Mouse (Mus musculus): ENCODE measurements around the gene Pax8. TPM values are rescaled to one million over a fixed set of nuclear protein-coding genes. Genes with fewer than 3 reads are reported as not detected.
A peak's percentile ranks its signal among the peaks of the same experiment; 100 is the strongest.

The Pax8 gene
- total and polyA plus RNA-seq, 2 experiments from 2014 or later: 0.18 TPM; not detected in 1

- peak; percentile 82 for ATAC-seq
- Histone ChIP-seq H3K27me3 (ENCODE audit: insufficient read depth, low read length) (no peaks in the 10 kb centered on the region), H3K9me3 (ENCODE audit: low read length) (no peaks in the 10 kb centered on the region), H3K4me1 (ENCODE audit: insufficient read depth) (no peaks in the 10 kb centered on the region), H3K4me3 (ENCODE audit: low read depth, low read length) (no peak overlapping the region), H3K36me3 (ENCODE audit: insufficient read depth) (no peaks in the 10 kb centered on the region), H3K9ac (no peak overlapping the region), H3K4me2 (ENCODE audit: low read depth) (no peak overlapping the region), H3K27ac (ENCODE audit: low read depth, low read length) (no peak overlapping the region)
- WGBS: 5% methylated on average over 9 of the region's 9 CpGs
- peak; percentile 13 for DNase-seq
- no peak for TF ChIP-seq CTCF (IDR thresholded peaks at IDR 0.05; ENCODE audit: low read depth)
Measured at GRCm38 (mm10) chr2:24416668-24417067, 58.7 kb downstream of the Pax8 start.

GRCm38 (mm10) chr2:24413677-24414076 is 61.7 kb downstream of the Pax8 start:
- no peaks in the 10 kb centered on the region for H3K36me3 ChIP-seq (ENCODE audit: insufficient read depth)
- no peaks in the 10 kb centered on the region for H3K4me1 ChIP-seq (ENCODE audit: insufficient read depth)
- WGBS: 73% methylated on average over 4 of the region's 4 CpGs
- no peaks in the 10 kb centered on the region for H3K9me3 ChIP-seq (ENCODE audit: low read length)
- DNase-seq (no peak), ATAC-seq (no peak)
- no peak overlapping the region for H3K4me3 ChIP-seq (ENCODE audit: low read depth, low read length)
- H3K9ac ChIP-seq: no peak overlapping the region
- H3K27ac ChIP-seq (ENCODE audit: low read depth, low read length): no peak overlapping the region
- TF ChIP-seq CTCF (IDR thresholded peaks at IDR 0.05; ENCODE audit: low read depth): no peak
- H3K27me3 ChIP-seq (ENCODE audit: insufficient read depth, low read length): no peaks in the 10 kb centered on the region
- H3K4me2 ChIP-seq (ENCODE audit: low read depth): no peak overlapping the region

- WGBS: 69% methylated on average over 3 of the region's 3 CpGs
- DNase-seq: no peak
- no peak overlapping the region for H3K4me2 ChIP-seq (ENCODE audit: low read depth)
- no peak overlapping the region for H3K4me3 ChIP-seq (ENCODE audit: low read depth, low read length)
- no peaks in the 10 kb centered on the region for H3K27me3 ChIP-seq (ENCODE audit: insufficient read depth, low read length)
- H3K36me3 ChIP-seq (ENCODE audit: insufficient read depth): no peaks in the 10 kb centered on the region
- H3K9me3 ChIP-seq (ENCODE audit: low read length): no peaks in the 10 kb centered on the region
- ATAC-seq: no peak
- H3K27ac ChIP-seq (ENCODE audit: low read depth, low read length): no peak overlapping the region
- H3K9ac ChIP-seq: no peak overlapping the region
- no peak for TF ChIP-seq CTCF (IDR thresholded peaks at IDR 0.05; ENCODE audit: low read depth)
- H3K4me1 ChIP-seq (ENCODE audit: insufficient read depth): no peaks in the 10 kb centered on the region
Measured at GRCm38 (mm10) chr2:24413172-24413571, 62.2 kb downstream of the Pax8 start.

GRCm38 (mm10) chr2:24409166-24409565 is 66.2 kb downstream of the Pax8 start:
- Histone ChIP-seq H3K36me3 (ENCODE audit: insufficient read depth) (no peaks in the 10 kb centered on the region), H3K27ac (ENCODE audit: low read depth, low read length) (no peak overlapping the region)
- TF ChIP-seq CTCF (IDR thresholded peaks at IDR 0.05; ENCODE audit: low read depth): peak; percentile 95

GRCm38 (mm10) chr2:24407701-24408485 is 67.5 kb downstream of the Pax8 start:
- TF ChIP-seq CTCF (IDR thresholded peaks at IDR 0.05; ENCODE audit: low read depth): no peak
- H3K9ac ChIP-seq: no peak overlapping the region
- peak; percentile 13 for DNase-seq
- no peak overlapping the region for H3K27ac ChIP-seq (ENCODE audit: low read depth, low read length)
- no peaks in the 10 kb centered on the region for H3K36me3 ChIP-seq (ENCODE audit: insufficient read depth)
- no peaks in the 10 kb centered on the region for H3K27me3 ChIP-seq (ENCODE audit: insufficient read depth, low read length)
- 6% methylated on average over 4 of the region's 4 CpGs for WGBS
- H3K4me2 ChIP-seq (ENCODE audit: low read depth): no peak overlapping the region
- H3K9me3 ChIP-seq (ENCODE audit: low read length): no peaks in the 10 kb centered on the region
- no peaks in the 10 kb centered on the region for H3K4me1 ChIP-seq (ENCODE audit: insufficient read depth)
- peak; percentile 38 for ATAC-seq
- no peak overlapping the region for H3K4me3 ChIP-seq (ENCODE audit: low read depth, low read length)

More at GRCm38 (mm10) chr2:24409166-24409565, 66.2 kb downstream of the Pax8 start:
- no peak overlapping the region for H3K4me3 ChIP-seq (ENCODE audit: low read depth, low read length)
- no peak overlapping the region for H3K9ac ChIP-seq
- H3K27me3 ChIP-seq (ENCODE audit: insufficient read depth, low read length): no peaks in the 10 kb centered on the region
- ATAC-seq (peak; percentile 63), DNase-seq (peak; percentile 72)
- H3K4me2 ChIP-seq (ENCODE audit: low read depth): no peak overlapping the region
- H3K4me1 ChIP-seq (ENCODE audit: insufficient read depth): no peaks in the 10 kb centered on the region
- H3K9me3 ChIP-seq (ENCODE audit: low read length): no peaks in the 10 kb centered on the region
- WGBS: 6% methylated on average over 2 of the region's 2 CpGs

- ATAC-seq (peak; percentile 76), DNase-seq (peak; percentile 70)
- no peaks in the 10 kb centered on the region for H3K4me1 ChIP-seq (ENCODE audit: insufficient read depth)
- peak overlapping the region; percentile 47 for H3K4me2 ChIP-seq (ENCODE audit: low read depth)
- H3K4me3 ChIP-seq (ENCODE audit: low read depth, low read length): peak overlapping the region; percentile 25
- 0 out of 2 replicates have a peak overlapping the region, but pooled peaks have one; percentile 33 for H3K9ac ChIP-seq
- no peaks in the 10 kb centered on the region for H3K27me3 ChIP-seq (ENCODE audit: insufficient read depth, low read length)
- no peaks in the 10 kb centered on the region for H3K9me3 ChIP-seq (ENCODE audit: low read length)
- TF ChIP-seq CTCF (IDR thresholded peaks at IDR 0.05; ENCODE audit: low read depth): peak; percentile 79
- H3K36me3 ChIP-seq (ENCODE audit: insufficient read depth): no peaks in the 10 kb centered on the region
- WGBS: 12% methylated on average over 23 of the region's 23 CpGs
- H3K27ac ChIP-seq (ENCODE audit: low read depth, low read length): no peak overlapping the region
Measured at GRCm38 (mm10) chr2:24405345-24406012, 69.9 kb downstream of the Pax8 start.

GRCm38 (mm10) chr2:24400711-24401110 is 74.7 kb downstream of the Pax8 start:
- no peak overlapping the region for H3K4me3 ChIP-seq (ENCODE audit: low read depth, low read length)
- H3K27me3 ChIP-seq (ENCODE audit: insufficient read depth, low read length): no peaks in the 10 kb centered on the region
- TF ChIP-seq CTCF (IDR thresholded peaks at IDR 0.05; ENCODE audit: low read depth): no peak
- H3K9ac ChIP-seq: no peak overlapping the region
- no peak for DNase-seq
- H3K36me3 ChIP-seq (ENCODE audit: insufficient read depth): no peaks in the 10 kb centered on the region
- H3K4me1 ChIP-seq (ENCODE audit: insufficient read depth): no peaks in the 10 kb centered on the region
- 91% methylated on average over 3 of the region's 3 CpGs for WGBS
- no peak for ATAC-seq
- H3K4me2 ChIP-seq (ENCODE audit: low read depth): no peak overlapping the region
- no peak overlapping the region for H3K27ac ChIP-seq (ENCODE audit: low read depth, low read length)
- no peaks in the 10 kb centered on the region for H3K9me3 ChIP-seq (ENCODE audit: low read length)

Data from forebrain, postnatal 0 days (tissue).